Mouse (Mus musculus) stomach, postnatal 0 days (tissue): ENCODE data around the gene Tnrc6b.

Experiments
- CTCF ChIP-seq: IDR thresholded peaks from 2 replicates; pipeline ENCODE4 v1.5.1; 2016; ENCODE audit warnings: antibody characterized with exemption, low read depth, mild to moderate bottlenecking, moderate library complexity
- EP300 ChIP-seq: optimal IDR thresholded peaks from 2 replicates; pipeline ENCODE3; 2016; ENCODE audit warnings: antibody characterized with exemption

GRCm38 (mm10) chr15:80801597-80801996, 90.5 kb downstream of the Tnrc6b start:
- TF ChIP-seq CTCF (no peak), EP300 (no peak)
